ENCODE assay signal across 36 mouse cellular contexts in the genomic region with DNA sequence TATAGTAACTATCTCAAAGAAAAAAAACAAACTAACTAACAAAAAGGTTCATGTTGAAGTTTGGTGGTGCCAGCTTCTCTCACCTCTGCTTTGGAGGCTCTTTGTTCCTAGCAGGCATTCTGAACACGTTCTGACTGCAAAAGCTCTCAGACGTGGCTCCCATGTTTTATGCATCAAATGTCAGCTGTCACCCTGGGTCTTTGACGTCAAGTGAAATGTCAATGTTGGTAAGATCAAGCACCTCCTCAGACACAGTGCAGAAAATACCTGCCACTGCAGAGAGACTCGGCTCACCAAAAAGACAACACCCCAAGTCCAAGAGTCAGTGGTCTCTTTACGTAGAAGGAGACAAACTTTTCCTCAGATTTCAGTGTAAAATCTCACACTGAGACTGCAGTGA. TPM values are rescaled to one million over a fixed set of nuclear protein-coding genes. Genes with fewer than 3 reads are reported as not detected.
"Had no signal": no experiment of that assay in that cellular context is flagged by ENCODE, and none has a peak within 500 bp of the region (broad histone marks: within the 10 kb centered on the region; RNA-seq: fewer than 3 reads in every experiment).

No protein-coding gene starts in this region.

- H3K27ac ChIP-seq: heart, embryonic 10.5 days; heart, embryonic 13.5 days; heart, embryonic 15.5 days; hindbrain, embryonic 10.5 days; hindbrain, embryonic 12.5 days; hindbrain, embryonic 13.5 days; hindbrain, embryonic 14.5 days; hindbrain, embryonic 15.5 days; hindbrain, postnatal 0 days; intestine, embryonic 15.5 days; kidney, embryonic 15.5 days; kidney, postnatal 0 days; layer of hippocampus, adult 2 months; left cerebral cortex, adult 2 months had no signal

- ATAC-seq: hindbrain, embryonic 16.5 days; hindbrain, postnatal 0 days; inflammation-experienced regulatory T-cells, adult 6 months; intestine, embryonic 15.5 days; intestine, embryonic 16.5 days; intestine, postnatal 0 days had no signal

- H3K4me1 ChIP-seq: heart, embryonic 10.5 days; heart, embryonic 13.5 days; heart, embryonic 15.5 days; hindbrain, embryonic 15.5 days; intestine, embryonic 15.5 days; kidney, embryonic 15.5 days had no signal

- H3K9ac ChIP-seq: heart, embryonic 12.5 days; heart, embryonic 13.5 days; heart, embryonic 15.5 days; hindbrain, embryonic 12.5 days; hindbrain, embryonic 13.5 days; hindbrain, embryonic 14.5 days; hindbrain, embryonic 15.5 days; intestine, embryonic 15.5 days; kidney, embryonic 15.5 days had no signal

- H3K27me3 ChIP-seq: heart, embryonic 13.5 days; heart, embryonic 15.5 days; hindbrain, embryonic 12.5 days; hindbrain, embryonic 15.5 days; intestine, embryonic 15.5 days had no signal

- H3K36me3 ChIP-seq: heart, embryonic 10.5 days; heart, embryonic 12.5 days; heart, embryonic 13.5 days; heart, embryonic 15.5 days; hindbrain, embryonic 10.5 days; hindbrain, embryonic 12.5 days; hindbrain, embryonic 13.5 days; hindbrain, embryonic 15.5 days; intestine, embryonic 15.5 days; kidney, embryonic 15.5 days had no signal

- DNase-seq: heart, postnatal 14 days; heart, postnatal 36 days; heart, postnatal 4 days; kidney, adult 11 months; kidney, adult 18-20 months; kidney, adult 2 months; kidney, adult 8-10 months; kidney, adult 9 months; kidney, postnatal 10 days; kidney, postnatal 14 days; kidney, postnatal 25 days; kidney, postnatal 36 days; kidney, postnatal 4 days; layer of hippocampus, adult 9-11 months; layer of hippocampus, postnatal 36 days had no signal

- H3K4me3 ChIP-seq: heart, embryonic 10.5 days; heart, embryonic 12.5 days; heart, embryonic 13.5 days; heart, embryonic 15.5 days; hindbrain, embryonic 10.5 days; hindbrain, embryonic 12.5 days; hindbrain, embryonic 13.5 days; hindbrain, embryonic 15.5 days; intestine, embryonic 15.5 days; kidney, embryonic 15.5 days; layer of hippocampus, adult 2 months; left cerebral cortex, adult 2 months had no signal

- H3K4me2 ChIP-seq: heart, embryonic 11.5 days; heart, embryonic 12.5 days; heart, embryonic 13.5 days; heart, embryonic 15.5 days; hindbrain, embryonic 12.5 days; hindbrain, embryonic 13.5 days; hindbrain, embryonic 14.5 days; hindbrain, embryonic 15.5 days; intestine, embryonic 15.5 days; kidney, embryonic 15.5 days had no signal

- H3K9me3 ChIP-seq: heart, embryonic 10.5 days; heart, embryonic 12.5 days; heart, embryonic 13.5 days; heart, embryonic 15.5 days; hindbrain, embryonic 10.5 days; hindbrain, embryonic 12.5 days; hindbrain, embryonic 13.5 days; hindbrain, embryonic 15.5 days; intestine, embryonic 15.5 days; kidney, embryonic 15.5 days had no signal

RNA-seq across cellular contexts. Expression of gene Eva1c, which starts 48.0 kb away (rescaled TPM):
- total RNA-seq: hematopoietic stem cell, adult 5-6 weeks had no signal
- polyA plus RNA-seq: inflammation-experienced regulatory T-cells, adult 6 months had no signal
